Mouse (Mus musculus) gastrocnemius, postnatal 10 days (tissue): ENCODE measurements around the gene Bbc3. TPM values are rescaled to one million over a fixed set of nuclear protein-coding genes. Genes with fewer than 3 reads are reported as not detected.
"Not testable (repeated sequence)": the region's sequence is repeated elsewhere in the genome, so short reads cannot be mapped to it uniquely, and the experiment has no call there.

Experiments used
- DNase-seq: peaks from one replicate; pipeline ENCODE4 v3.0.0; 2021; ENCODE audit warnings: mixed read lengths
- total RNA-seq, 2 experiments: library from RNA; stranded (reverse); gene quantifications; 2 replicates each; pipeline ENCODE4 v1.2.3; 2021

The Bbc3 gene
- total RNA-seq, 2 experiments from 2014 or later = 4.6 to 6.1 TPM

DNA sequence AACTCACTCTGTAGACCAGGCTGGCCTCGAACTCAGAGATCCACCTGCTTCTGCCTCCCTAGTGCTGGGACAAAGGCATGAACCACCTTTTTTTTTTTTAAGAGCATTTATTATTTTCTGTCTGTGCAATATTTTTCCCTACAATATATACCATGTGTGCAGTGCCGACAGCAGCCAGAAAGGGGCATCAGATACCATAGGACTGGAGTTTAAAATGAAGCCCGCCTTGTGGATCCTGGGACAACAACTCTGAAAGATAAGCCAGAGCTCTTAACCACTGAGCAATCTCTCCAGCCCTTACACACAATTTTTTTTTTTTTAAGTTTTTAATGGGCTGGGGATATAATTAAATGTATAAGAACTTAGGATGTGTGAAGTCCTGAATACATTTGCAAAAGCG, 13.8 kb upstream of the Bbc3 start:
- DNase-seq = no peak

DNA sequence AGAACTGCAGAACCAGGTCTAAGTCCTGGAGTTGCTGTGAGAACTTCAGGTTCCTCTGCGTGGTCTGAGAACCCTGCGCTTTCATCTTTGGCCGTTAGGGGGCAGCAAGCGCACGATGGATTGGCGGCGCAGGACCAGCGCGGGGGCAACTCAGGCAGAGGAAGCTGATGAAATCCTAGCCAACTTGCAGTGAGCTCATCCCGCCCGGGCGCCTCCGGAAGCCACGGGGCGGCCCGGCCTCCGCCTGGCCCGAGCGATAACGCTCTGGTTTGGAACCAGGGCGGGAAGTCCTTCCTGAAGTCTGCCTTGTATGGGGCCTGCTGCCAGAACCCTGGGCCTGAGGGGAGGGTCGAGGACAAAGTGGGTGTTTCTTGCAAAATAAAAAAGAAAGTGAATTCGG, 13.4 kb upstream of the Bbc3 start:
- peak; percentile 96 for DNase-seq

DNA sequence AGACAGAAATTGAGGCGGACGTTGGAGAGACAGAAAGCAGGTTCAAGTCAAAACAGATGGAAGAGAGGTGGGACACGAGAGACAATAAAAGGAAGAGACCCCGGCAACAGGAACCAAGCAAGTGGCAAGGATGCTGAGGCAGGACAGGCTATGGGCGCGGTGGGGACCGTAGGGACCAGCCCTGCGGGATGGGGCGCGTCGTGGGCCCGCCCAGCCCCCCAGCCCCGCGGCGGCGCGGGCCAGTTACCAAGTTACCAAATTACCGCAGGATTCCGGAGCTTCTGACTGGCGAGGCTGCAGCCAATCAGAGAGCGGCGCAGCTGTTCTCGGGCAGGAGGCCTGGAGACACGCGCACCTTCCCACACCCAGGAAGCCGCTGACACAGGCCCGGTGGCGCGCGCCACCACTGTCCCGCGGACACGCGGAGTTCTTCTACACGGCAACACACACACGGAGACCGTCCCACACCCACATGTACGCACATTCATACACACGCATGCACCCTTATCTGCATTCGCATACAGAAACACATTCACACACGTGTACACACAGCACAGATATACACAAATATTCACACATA, 12.8 kb upstream of the Bbc3 start:
- peak; percentile 75 for DNase-seq

DNA sequence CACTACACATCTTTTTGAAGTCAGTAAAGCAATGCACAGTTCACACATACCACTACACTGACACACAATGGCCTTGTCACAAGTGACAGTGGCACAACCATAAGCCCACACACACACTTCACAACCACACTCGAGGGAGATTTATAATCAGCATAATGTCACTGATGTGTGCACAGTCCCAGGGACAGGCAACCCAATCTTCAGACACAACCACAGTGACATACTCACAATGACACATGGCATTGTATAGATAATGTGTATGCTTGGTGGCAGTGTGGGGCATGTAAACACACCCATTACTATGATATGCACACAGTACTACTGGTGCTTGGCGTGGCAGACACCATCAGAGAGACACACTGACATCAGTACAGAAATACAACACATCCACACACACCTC, 12.0 kb upstream of the Bbc3 start:
- no peak for DNase-seq

DNA sequence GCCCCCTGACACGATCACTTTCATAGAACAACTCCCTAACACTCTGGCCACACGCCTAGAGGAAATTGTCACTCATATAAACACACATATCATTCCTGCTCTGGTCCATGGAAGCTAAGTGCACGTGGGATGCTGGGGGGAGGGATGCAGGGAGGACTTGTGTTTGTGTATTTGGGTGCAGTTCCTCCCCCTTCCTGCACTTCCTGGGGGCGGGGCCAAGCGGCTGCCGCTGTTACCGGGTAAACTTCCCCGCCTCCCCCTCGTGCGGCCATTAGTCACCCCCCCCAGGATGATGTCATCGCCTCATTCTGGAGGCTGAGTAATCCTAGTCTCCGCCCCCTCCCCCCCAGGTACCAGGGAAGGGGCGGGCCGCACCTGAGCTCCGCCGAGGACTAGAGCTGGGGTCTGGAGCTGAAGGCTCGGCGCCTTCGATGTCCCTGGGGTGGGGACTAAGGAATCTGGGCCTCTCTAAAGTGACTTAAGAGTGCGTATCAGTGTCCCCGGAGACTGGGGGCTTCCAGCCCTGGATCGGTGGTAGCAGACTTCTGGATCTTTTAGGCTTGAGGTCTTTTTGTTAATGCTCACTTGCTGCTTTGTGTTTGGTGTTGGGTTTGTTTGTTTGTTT, 11.3 kb upstream of the Bbc3 start:
- peak; percentile 89 for DNase-seq

DNA sequence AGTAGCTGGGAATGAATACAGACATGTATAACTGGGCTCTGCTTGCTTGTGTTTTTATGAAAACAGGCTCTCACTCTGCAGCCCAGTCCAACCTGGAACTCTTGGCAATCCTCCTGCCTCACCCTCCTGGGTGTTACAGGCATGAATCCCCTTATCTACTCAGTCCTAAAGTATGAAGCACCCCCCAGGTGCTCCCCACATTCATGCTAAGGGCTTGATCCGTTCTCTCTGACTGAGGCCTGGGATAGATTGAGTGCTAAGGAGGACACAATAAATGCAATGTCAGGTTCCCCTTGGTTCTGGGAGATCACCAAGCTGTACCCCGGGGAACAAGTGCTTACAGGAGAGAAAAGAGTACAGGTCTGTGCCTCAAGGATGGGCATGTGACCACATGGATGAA, 10.6 kb upstream of the Bbc3 start:
- no peak for DNase-seq

DNA sequence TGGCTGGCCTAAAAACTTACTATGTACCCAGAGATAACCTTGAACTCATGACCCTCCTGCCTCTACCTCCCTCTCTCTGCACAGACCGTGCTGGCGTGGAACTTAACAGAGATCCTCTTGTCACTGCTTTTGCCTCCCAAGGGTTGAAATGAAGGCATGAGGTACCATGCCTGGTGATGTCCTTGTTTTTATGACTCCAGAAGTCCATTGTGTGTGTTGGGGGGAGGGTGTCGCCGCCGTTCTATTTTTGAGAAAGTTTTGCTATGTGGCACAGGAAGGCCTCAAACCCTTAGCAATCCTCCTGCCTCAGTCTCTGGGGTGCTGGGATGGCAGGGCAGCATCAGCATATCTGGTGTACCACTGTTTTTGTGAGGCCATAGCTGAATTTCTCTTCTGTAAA, 9.3 kb upstream of the Bbc3 start:
- no peak for DNase-seq

DNA sequence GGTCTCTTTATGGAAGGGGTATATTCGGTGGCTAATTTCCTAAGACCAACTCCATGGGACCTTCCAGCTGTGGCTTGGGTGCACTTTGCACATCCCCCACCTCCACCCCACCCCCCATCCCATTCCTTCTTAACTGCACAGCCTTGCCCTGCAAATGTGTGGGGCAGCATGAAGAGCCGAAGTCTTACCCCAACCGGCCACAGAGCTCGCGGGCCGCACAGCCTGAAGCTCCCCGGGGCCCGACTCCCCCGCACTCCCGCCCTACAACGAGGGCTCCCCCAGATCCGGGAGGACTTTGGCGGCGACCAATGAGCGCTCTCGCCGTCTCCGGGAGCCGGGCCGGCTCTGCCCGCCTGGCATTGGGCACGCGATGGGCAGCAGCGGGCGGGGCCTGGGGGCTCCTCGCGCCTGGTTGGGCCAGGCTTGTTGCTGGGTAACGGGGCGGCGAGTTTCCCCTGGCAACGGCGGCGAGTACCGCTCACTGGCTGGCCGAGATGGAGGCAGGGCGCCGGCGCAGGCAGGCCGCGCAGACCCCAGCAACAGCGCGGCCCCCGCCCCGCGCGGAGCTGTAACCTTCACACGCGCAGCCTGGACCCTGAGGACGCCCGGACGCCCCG, 8.7 kb upstream of the Bbc3 start:
- DNase-seq = peak; percentile 86

DNA sequence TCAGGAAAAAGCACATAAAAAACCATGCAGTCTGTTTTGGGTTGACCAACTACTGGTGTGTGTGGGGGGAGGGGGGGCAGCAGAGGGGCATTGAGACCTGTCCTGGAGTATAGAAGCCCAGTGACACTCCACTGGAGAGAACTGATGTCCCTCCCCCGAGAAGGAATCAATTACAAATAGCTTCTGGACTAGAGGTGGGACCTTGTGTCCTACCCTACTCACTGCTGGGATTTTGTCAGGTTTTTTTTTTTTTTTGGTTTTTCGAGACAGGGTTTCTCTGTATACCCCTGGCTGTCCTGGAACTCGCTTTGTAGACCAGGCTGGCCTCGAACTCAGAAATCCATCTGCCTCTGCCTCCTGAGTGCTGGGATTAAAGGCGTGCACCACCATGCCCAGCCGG, 1.1 kb upstream of the Bbc3 start:
- not testable (repeated sequence) for DNase-seq

DNA sequence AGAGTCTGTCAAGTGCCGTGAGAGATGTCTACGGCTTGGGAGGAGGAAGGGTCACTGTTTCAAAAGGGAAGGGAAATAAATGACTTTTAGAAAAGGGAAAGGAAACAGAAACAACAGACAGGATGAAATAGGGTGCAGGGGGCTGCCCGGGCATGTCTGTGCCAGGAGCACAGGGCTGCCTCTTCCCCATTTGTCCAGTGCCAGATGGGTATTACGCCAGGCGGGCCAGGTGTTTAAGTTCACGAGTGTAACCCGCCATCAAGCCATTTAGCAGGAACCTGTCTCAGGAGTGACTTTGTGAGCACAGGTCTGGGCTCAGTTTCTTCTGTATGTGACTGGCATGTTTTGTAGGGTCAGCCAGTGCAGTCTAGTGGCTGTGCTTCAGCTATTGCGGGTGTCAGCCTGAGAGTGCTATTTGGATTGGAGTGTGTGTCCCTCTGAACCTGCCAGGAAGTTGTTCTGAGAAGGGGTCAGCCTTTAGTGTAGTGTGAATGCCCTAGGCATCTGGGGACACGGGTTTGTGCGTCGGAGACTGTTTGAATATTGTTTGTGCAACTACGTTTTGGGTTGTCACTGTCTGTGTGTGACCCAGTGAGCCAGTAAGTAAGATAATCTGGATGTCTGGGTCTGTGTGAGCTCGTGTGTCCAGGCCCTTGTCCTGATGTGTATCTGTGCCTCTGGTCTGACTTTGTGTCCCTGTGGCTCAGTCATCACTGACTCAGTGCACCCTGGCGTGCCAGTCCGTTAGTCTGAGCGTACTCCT, 543 bp downstream of the Bbc3 start:
- DNase-seq = no peak

DNA sequence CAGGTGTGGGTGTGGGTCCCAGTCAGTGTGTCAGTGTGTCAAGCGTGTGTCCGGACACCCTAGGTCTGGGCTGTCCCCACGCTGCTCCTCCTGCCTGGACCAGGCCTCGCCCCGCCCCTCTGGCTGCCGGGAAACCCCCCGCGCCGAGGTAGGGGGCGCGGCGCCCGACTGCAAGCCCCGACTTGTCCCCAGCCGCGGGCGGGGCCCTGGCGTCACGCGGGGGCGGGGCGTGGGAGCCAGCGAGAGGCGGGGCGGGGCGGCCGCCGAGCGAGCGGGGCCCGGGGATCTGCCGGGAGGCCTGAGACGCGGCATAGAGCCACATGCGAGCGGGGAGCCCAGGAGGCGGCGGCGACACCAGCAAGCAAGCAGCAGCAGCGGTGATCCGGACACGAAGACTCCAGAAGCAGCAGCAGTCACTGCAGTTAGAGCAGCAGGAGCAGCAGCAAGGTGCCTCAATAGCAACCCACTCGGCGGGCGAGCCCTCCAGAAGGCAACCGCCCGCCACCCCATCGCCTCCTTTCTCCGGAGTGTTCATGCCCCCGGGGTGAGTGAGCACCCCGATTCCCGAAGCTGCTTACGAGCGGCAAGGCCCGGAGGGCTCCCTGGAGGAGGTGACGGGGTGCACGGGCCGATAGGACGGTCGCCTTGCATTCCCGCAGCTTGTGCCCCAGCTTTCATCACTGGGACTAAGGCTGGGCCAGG, 1.3 kb downstream of the Bbc3 start:
- peak; percentile 91 for DNase-seq

DNA sequence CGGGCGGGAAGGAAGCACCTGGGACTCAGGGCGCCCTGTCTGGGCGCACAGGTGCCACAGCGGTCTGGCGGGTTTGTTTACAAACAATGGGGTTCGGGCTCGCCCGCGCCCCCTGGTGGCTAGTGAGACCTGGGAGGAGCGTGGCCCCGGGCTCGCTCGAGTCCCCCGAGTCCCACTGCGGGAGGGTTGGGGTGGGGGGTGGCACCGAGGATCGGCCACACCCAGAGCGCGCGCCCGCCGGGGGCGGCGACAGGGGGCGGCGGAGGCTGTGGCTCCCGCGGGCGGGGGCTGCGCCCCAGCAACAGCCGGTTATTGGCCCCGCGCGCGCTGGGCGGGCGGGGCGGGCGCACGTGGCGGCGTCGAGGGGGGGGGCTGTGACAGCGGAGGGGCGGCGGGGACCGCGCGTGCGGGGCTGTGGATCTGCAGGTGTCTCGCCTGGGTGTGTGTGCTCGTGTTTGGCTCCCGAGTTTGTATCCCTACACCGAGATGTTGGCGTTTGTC, 1.9 kb downstream of the Bbc3 start:
- DNase-seq = peak; percentile 90

DNA sequence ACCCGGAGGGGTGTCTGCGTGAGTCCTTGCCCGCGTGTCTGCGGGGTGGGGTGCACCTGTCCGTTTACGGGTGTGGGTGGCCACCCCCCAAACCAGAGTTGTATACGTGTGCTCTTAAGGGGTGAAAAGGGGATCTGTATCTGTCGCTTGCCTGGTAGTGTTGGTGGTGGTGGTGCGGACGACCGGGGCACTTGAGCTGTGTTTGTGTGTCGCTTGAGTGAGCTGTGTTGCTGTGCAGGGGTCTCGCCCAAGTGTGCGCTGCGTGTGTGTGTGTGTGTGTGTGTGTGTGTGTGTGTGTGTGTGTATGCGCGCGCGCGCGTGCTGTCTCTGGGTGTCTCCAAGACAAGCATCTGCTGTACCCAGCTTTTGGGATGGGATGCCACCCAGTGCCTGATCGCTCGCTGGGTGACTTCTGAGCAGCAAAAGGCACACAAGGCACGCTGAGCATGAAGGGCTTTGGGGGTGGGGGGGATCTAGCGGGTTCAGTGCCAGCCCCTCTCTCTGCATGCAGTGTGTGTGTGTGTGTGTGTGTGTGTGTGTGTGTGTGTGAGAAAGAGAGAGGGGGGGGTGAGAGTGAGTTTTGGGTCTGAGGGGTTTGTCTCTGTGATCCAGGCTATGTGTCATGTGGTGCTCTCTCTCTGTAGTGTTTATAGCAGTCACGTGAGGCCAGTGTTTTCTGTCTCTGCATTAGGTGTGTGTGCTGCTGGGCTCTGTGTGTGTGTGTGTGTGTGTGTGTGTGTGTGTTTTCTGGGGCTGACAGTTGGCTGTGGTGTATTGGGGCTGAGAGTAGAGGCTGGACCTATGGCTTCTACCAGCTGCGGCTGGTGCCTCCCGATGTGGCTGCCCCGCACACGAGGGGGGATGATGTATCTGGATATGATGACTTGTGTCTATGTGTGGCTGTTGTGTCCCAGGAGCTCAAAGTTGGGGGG, 2.6 kb downstream of the Bbc3 start:
- peak; percentile 34 for DNase-seq

DNA sequence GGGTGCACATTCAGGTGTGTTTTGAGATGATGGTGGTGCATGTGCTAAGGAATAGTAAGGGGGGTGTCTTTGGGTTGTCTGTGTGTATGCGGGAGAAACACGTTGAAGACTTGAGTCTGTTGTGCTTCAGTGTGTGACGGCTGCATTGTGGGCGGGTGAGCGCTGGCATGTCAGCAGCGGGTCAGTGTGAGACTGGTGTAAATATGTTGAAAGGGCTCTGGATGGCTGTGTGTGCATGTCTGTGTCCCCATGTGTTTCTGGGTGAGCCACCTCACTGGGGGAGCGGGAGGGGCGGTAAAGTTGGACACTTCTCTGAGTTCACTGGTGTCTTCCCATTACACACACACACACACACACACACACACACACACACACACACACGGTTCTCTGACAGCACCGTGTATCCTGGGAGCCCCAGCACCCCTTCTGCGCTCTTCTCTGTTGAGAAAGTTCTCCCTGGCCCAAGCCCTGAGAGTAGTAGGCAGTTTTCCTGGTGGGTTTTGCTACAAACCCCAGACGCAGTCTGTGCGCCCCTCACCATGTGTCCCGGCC, 3.3 kb downstream of the Bbc3 start:
- DNase-seq = no peak

DNA sequence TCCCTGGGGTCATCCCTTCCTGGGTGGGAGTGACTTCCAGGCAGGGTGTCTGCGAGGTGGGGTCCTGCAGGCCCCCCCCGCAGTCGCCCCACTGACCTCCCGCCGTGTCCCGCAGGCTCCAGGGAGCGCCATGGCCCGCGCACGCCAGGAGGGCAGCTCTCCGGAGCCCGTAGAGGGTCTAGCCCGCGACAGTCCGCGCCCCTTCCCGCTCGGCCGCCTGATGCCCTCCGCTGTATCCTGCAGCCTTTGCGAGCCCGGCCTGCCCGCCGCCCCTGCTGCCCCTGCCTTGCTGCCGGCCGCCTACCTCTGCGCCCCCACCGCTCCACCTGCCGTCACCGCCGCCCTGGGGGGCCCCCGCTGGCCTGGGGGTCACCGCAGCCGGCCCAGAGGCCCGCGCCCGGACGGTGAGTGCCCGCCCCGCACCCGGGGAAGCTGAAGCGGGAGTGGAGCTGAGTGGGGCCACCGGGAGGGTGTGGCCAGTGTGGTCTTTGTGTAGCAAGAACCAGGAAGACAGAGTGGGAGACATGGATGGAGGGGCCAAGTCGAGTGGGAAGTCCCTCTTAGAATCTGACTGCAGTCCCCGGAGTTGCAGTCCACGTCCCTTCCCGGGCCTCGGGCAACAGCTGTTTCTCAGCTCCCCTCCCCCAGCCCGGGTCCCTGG, 3.9 kb downstream of the Bbc3 start:
- peak; percentile 58 for DNase-seq

DNA sequence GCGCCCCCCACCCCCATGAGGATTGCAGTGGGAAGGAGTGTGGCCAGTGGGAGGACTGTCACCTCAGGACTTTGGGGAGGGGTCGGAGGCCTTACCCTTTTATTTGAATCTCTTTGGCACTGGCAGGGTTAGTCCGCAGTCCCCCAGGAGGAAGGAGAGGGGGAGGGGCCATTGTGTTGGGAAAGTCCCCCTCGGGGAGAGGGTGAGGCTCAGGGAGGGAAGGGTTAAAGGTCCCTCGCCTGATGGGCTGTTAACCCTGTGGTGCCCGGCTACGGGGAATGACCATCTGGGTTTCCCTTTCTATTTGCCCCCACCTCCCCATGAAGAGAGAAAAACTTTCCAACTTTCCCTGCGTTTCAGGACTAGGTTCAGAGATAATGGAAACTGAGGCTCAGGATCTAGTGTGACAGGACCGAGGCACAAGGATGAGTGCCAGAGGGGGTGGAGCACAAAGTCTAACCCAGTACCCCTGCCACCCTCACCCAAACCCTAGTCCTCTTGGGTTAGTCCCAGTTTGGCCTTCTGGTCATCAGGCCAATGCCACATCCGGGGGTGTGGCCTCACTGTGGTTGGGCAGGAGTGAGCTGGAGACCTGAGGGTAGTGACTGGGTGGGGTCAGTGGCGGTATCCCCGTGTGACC, 4.6 kb downstream of the Bbc3 start:
- peak; percentile 74 for DNase-seq

DNA sequence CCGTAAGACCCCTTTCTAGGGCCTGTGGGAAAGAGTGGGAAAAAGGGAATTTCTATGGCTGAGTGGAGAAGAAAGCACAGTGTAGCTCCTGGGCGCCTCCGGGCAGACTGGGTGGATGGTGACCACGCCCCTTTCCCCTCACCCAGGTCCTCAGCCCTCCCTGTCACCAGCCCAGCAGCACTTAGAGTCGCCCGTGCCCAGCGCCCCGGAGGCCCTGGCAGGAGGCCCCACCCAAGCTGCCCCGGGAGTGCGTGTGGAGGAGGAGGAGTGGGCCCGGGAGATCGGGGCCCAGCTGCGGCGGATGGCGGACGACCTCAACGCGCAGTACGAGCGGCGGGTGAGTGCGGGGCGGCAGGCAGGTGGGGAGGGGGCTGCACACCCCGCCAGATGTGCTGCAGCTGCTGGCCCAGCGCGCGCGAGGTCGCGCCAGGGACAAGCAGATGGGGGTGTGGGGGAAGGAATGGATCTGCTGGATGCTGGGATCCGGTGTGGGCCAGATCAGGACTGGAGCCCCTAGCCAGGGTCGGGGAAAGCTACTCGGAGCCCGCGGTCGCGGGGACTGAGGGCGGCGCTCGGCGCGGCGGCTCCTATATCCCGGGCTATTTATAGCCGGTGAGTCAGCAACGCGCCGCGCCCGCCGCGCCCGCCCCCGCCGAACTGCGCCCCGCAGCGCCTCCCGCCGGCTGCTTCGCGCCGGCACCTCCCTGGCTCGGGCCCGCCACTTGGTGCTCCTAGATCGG, 5.5 kb downstream of the Bbc3 start:
- DNase-seq = peak; percentile 91

DNA sequence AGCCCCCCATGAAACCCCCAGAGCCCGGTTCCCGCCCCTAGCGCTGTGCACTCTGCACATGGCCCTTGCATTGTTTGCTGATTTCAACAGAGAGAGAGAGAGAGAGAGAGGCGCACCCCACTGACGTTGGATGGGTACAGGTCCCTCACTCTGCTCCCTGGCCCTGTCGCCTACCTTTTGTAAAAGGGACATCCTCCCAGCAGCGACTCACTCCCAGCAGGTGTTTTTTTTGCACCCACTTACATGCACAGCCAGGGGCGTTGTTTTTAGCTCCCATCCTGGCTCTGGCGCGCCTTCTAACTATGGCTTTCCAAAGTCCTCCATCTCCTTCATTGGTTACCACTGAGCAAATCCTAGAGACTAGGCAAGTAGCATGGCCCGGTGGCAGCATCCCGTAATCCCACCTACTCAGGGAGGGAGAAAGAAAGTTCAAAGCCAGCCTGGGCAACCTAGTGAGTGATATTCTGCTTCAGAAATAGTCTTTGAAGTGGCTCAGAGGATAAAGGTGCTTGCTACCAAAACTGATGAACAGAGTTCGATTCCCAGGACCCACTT, 6.1 kb downstream of the Bbc3 start:
- DNase-seq = no peak

DNA sequence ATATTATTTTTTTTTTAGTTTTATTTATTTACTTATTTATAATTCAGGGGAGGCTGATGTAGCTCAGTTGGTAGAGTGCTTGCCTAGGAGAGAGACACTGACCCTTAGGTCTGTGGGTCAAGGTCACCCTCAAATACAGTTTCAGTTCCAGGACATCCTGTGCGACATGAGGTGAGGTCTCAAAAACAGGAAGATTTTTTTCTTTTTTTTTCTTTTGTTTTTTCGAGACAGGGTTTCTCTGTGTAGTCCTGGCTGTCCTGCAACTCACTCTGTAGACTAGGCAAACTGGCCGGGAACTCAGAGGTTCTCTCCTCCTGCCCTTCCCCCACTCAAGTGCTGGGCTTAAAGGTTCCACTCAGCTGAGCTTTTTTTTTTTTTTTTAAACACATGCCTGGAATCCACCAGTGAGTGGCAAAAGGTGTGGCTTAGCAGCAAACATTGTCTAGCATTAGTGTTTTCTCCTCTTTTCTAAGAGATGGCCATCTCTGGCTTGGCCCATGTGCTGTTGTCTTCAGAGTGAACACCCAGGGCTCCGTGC, 7.1 kb downstream of the Bbc3 start:
- DNase-seq = no peak
